Mouse (Mus musculus) cerebellum, adult 2 months (tissue): ENCODE results near the gene Amer3. TPM values are rescaled to one million over a fixed set of nuclear protein-coding genes. Genes with fewer than 3 reads are reported as not detected.
A peak's percentile ranks its signal among the peaks of the same experiment; 100 is the strongest.

Experiments
- DNase-seq, 2 experiments: peaks; one replicate each; pipeline ENCODE4 v3.0.0; 2021
- H3K27ac ChIP-seq: fragments of 200-500 bp; 2 replicates; pipeline ENCODE4 v1.5.1; 2012; ENCODE audit warnings: low read length, control low read depth, inconsistent platforms; ENCODE audit not compliant: insufficient read depth
- H3K27me3 ChIP-seq: fragments of 200-500 bp; 2 replicates; pipeline ENCODE4 v1.6.1; 2012; ENCODE audit warnings: inconsistent platforms, mild to moderate bottlenecking, low read length, moderate library complexity; ENCODE audit not compliant: control insufficient read depth, insufficient read depth
- H3K4me1 ChIP-seq: fragments of 200-500 bp; 2 replicates; pipeline ENCODE4 v1.6.1; 2011; ENCODE audit warnings: low read length; ENCODE audit not compliant: control insufficient read depth, insufficient read depth
- H3K4me3 ChIP-seq: fragments of 200-500 bp; replicated peaks from 2 replicates; pipeline ENCODE3; 2011; ENCODE audit warnings: mild to moderate bottlenecking, low read depth, low read length, control low read depth; ENCODE audit not compliant: insufficient read depth
- CTCF ChIP-seq: fragments of 200-500 bp; IDR thresholded peaks from 2 replicates; pipeline ENCODE4 v1.5.1; 2011; ENCODE audit warnings: low read depth, mild to moderate bottlenecking, control low read depth, low read length, moderate library complexity, borderline replicate concordance; ENCODE audit not compliant: insufficient read depth
- POLR2A ChIP-seq: fragments of 200-500 bp; IDR thresholded peaks from 2 replicates; pipeline ENCODE4 v1.6.1; 2011; ENCODE audit warnings: low read length, control low read depth, borderline replicate concordance; ENCODE audit not compliant: insufficient read depth
- WGBS: fragments of 180-500 bp; shearing (Covaris S2); methylation state at CpG from one replicate; pipeline ENCODE4 v1.1.7; 2018; 5-methylcytosine and 5-hydroxymethylcytosine counted together
- polyA plus RNA-seq: library from polyadenylated mRNA; depleted of rRNA; stranded (reverse); fragments of >200 nt; gene quantifications from 2 replicates; pipeline ENCODE4 v1.2.3, GENCODE M21; 2012; rRNA removed

The Amer3 gene
- polyA plus RNA-seq, 1 experiment: 27.4 TPM

DNA sequence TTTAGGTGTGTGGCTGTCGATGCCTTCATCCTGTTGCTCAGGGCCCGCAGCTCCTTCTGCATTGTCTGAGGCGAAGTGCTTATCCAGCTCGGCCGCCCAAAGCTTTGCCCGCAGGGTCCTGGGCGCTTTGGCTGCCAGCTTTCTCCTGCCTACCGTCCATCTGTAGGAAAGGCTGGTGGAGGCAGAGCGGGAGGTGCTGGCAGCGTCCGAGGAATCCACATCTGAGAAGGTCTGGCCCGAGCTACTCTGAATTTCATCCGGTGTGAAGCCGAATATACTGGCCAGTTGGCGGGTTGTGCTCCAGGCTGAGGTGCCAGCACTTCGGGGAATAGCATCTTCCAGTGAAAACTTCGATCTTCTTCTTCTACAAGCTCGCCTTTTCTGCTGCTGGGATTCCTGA is 56.3 kb downstream of the Amer3 start:
- Histone ChIP-seq H3K27me3 (no peaks in the 10 kb centered on the region), H3K4me1 (no peaks in the 10 kb centered on the region), H3K27ac (no peak overlapping the region), H3K4me3 (no peak overlapping the region)
- peak in 1 of 2 experiments; percentile 17 for DNase-seq
- TF ChIP-seq CTCF (no peak), POLR2A (no peak)
- 12% methylated on average over 18 of the region's 18 CpGs for WGBS

Other genes with a start within 250 kb of the Amer3 start
- 30.5 and 31.5 TPM in 2 replicates for gene Ccdc115, start 140.0 kb upstream of the Amer3 start, polyA plus RNA-seq
- gene Imp4, start 139.8 kb upstream of the Amer3 start, polyA plus RNA-seq: 31.8 and 32.1 TPM in 2 replicates
- 4.7 and 5.4 TPM in 2 replicates for gene Ptpn18, start 119.9 kb upstream of the Amer3 start, polyA plus RNA-seq
- not detected in 2 replicates for gene Prss39, start 81.2 kb upstream of the Amer3 start, polyA plus RNA-seq
- 0.21 and 0.26 TPM in 2 replicates for gene Cfc1, start 44.0 kb upstream of the Amer3 start, polyA plus RNA-seq
- gene Prss40, start 18.7 kb upstream of the Amer3 start, polyA plus RNA-seq: not detected in 2 replicates